20 mouse cellular contexts compared by ENCODE assay signal in genomic region chr5:103800009-103800408, GRCm38 (mm10).
"Had no signal": no experiment of that assay in that cellular context is flagged by ENCODE, and none has a peak within 500 bp of the region (broad histone marks: within the 10 kb centered on the region; RNA-seq: fewer than 3 reads in every experiment).

No protein-coding gene starts in this region.

- DNase-seq: forebrain, postnatal 0 days; gastrocnemius, postnatal 10 days; gastrocnemius, postnatal 36 days; heart, adult 2 months; heart, postnatal 10 days; kidney, adult 18-20 months; kidney, adult 8-10 months; left cerebral cortex, postnatal 4 days had no signal

- H3K4me2 ChIP-seq: heart, embryonic 12.5 days; hindbrain, embryonic 12.5 days; hindbrain, embryonic 14.5 days; intestine, embryonic 15.5 days; limb, embryonic 13.5 days; limb, embryonic 15.5 days; liver, embryonic 12.5 days had no signal

- H3K36me3 ChIP-seq: hindbrain, embryonic 10.5 days; hindbrain, embryonic 12.5 days; intestine, embryonic 15.5 days; limb, embryonic 13.5 days; limb, embryonic 15.5 days had no signal

- H3K4me3 ChIP-seq: heart, adult 2 months; heart, embryonic 12.5 days; hindbrain, embryonic 10.5 days; hindbrain, embryonic 12.5 days; intestine, embryonic 15.5 days; layer of hippocampus, adult 2 months; left cerebral cortex, adult 2 months; limb, embryonic 13.5 days; limb, embryonic 15.5 days; liver, embryonic 12.5 days had no signal

- H3K9ac ChIP-seq: forebrain, postnatal 0 days; heart, embryonic 12.5 days; hindbrain, embryonic 12.5 days; hindbrain, embryonic 14.5 days; intestine, embryonic 15.5 days; limb, embryonic 13.5 days; limb, embryonic 15.5 days; liver, embryonic 12.5 days had no signal

- H3K27ac ChIP-seq: hindbrain, embryonic 10.5 days; hindbrain, embryonic 12.5 days; hindbrain, embryonic 14.5 days; intestine, embryonic 15.5 days; layer of hippocampus, adult 2 months; left cerebral cortex, adult 2 months; limb, embryonic 13.5 days; limb, embryonic 15.5 days; liver, embryonic 12.5 days had no signal

- H3K9me3 ChIP-seq: heart, embryonic 12.5 days; hindbrain, embryonic 10.5 days; hindbrain, embryonic 12.5 days; intestine, embryonic 15.5 days; limb, embryonic 13.5 days; limb, embryonic 15.5 days; liver, embryonic 12.5 days had no signal

- H3K27me3 ChIP-seq: heart, embryonic 12.5 days; hindbrain, embryonic 12.5 days; intestine, embryonic 15.5 days; limb, embryonic 13.5 days; limb, embryonic 15.5 days; liver, embryonic 12.5 days had no signal

- ATAC-seq: forebrain, postnatal 0 days; hindbrain, embryonic 16.5 days; inflammation-experienced regulatory T-cells, adult 6 months; intestine, embryonic 15.5 days; liver, embryonic 12.5 days had no signal
